ENCODE assay signal across 15 mouse cellular contexts in the genomic region with DNA sequence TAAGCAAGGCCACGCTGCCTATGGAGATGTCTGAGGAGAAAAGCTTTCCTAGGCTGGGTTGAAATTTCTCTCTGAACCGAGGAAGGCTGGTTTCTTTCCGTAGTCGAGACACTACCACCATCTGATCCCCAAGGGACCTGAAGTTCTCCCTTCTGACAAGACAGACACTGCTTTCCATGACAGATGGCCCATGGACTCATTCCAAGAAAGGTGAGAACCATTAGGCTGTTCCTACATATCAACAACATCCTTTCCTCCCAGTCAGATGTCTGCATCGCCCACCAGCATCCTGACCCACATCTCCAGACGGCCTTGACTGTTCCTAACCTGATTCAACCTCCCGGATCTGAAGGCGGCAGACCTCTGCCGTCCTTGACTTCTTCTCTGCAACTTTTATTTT.
"Had no signal": no experiment of that assay in that cellular context is flagged by ENCODE, and none has a peak within 500 bp of the region (broad histone marks: within the 10 kb centered on the region; RNA-seq: fewer than 3 reads in every experiment).

No protein-coding gene starts in this region.

- ATAC-seq: lung, postnatal 0 days; midbrain, embryonic 13.5 days; midbrain, embryonic 15.5 days had no signal

- H3K4me1 ChIP-seq: lung, embryonic 15.5 days; megakaryocyte, embryonic 14.5 days; midbrain, embryonic 13.5 days; midbrain, embryonic 15.5 days; neural tube, embryonic 12.5 days; stomach, embryonic 15.5 days had no signal

- DNase-seq: lung, adult 2 months; lung, postnatal 14 days; lung, postnatal 36 days; right cerebral cortex, postnatal 14 days; thymus, adult 2 months; thymus, postnatal 36 days had no signal

- H3K4me3 ChIP-seq: lung, embryonic 15.5 days; megakaryocyte, embryonic 14.5 days; midbrain, embryonic 13.5 days; midbrain, embryonic 15.5 days; neural tube, embryonic 12.5 days; stomach, embryonic 15.5 days had no signal

- H3K27ac ChIP-seq: lung, embryonic 15.5 days; macrophage; midbrain, embryonic 13.5 days; midbrain, embryonic 15.5 days; neural tube, embryonic 12.5 days; stomach, embryonic 15.5 days; stomach, postnatal 0 days had no signal
